Mouse (Mus musculus): ENCODE measurements at regions not wholly inside any gene's neighbourhood (a gene's known extent, or its start where the extent isn't known, plus 50 kb on each side); places are given as distances from the start of the nearest gene placed in this dataset.
"Not testable (repeated sequence)": the region's sequence is repeated elsewhere in the genome, so short reads cannot be mapped to it uniquely, and the experiment has no call there.

GRCm38 (mm10) chr5:97831421-97831820 lies 199.4 kb downstream of the Antxr2 start:
- WGBS = 87% methylated on average over 1 of the region's 1 CpGs
- H3K9ac ChIP-seq = no peak overlapping the region
- no peaks in the 10 kb centered on the region for H3K36me3 ChIP-seq
- H3K4me2 ChIP-seq = no peak overlapping the region
- no peak for ATAC-seq (ENCODE audit: low FRiP score, low read depth)
- H3K27me3 ChIP-seq = no peaks in the 10 kb centered on the region
- H3K9me3 ChIP-seq = no peaks in the 10 kb centered on the region
- H3K27ac ChIP-seq (replicated peaks) = no peak overlapping the region
- no peak overlapping the region for H3K4me3 ChIP-seq
- no peaks in the 10 kb centered on the region for H3K4me1 ChIP-seq (replicated peaks)

GRCm38 (mm10) chr5:97817485-97817884 lies 213.4 kb downstream of the Antxr2 start:
- WGBS = 79% methylated on average over 3 of the region's 3 CpGs
- no peaks in the 10 kb centered on the region for H3K4me1 ChIP-seq (replicated peaks)
- H3K4me3 ChIP-seq = no peak overlapping the region
- H3K9me3 ChIP-seq = no peaks in the 10 kb centered on the region
- no peak overlapping the region for H3K27ac ChIP-seq (replicated peaks)
- no peak for ATAC-seq (ENCODE audit: low FRiP score, low read depth)
- no peaks in the 10 kb centered on the region for H3K27me3 ChIP-seq
- H3K36me3 ChIP-seq = no peaks in the 10 kb centered on the region
- H3K9ac ChIP-seq = no peak overlapping the region
- no peak overlapping the region for H3K4me2 ChIP-seq

- Histone ChIP-seq H3K4me2 (no peak overlapping the region), H3K27ac (replicated peaks) (no peak overlapping the region), H3K9ac (no peak overlapping the region), H3K4me3 (no peak overlapping the region), H3K9me3 (no peaks in the 10 kb centered on the region), H3K36me3 (no peaks in the 10 kb centered on the region), H3K4me1 (replicated peaks) (no peaks in the 10 kb centered on the region), H3K27me3 (no peaks in the 10 kb centered on the region)
- WGBS = 90% methylated on average over 6 of the region's 6 CpGs
- ATAC-seq (ENCODE audit: low FRiP score, low read depth) = no peak
Observed at GRCm38 (mm10) chr5:97815357-97815756, 215.5 kb downstream of the Antxr2 start.

GRCm38 (mm10) chr5:97814700-97815099 lies 216.1 kb downstream of the Antxr2 start:
- Histone ChIP-seq H3K9ac (no peak overlapping the region), H3K4me1 (replicated peaks) (no peaks in the 10 kb centered on the region), H3K27me3 (no peaks in the 10 kb centered on the region), H3K4me2 (no peak overlapping the region), H3K36me3 (no peaks in the 10 kb centered on the region), H3K27ac (replicated peaks) (no peak overlapping the region), H3K9me3 (no peaks in the 10 kb centered on the region), H3K4me3 (no peak overlapping the region)
- WGBS = 97% methylated on average over 2 of the region's 2 CpGs
- no peak for ATAC-seq (ENCODE audit: low FRiP score, low read depth)

GRCm38 (mm10) chr5:97812611-97813350 lies 218.1 kb downstream of the Antxr2 start:
- H3K4me2 ChIP-seq = no peak overlapping the region
- no peaks in the 10 kb centered on the region for H3K36me3 ChIP-seq
- no peaks in the 10 kb centered on the region for H3K27me3 ChIP-seq
- no peaks in the 10 kb centered on the region for H3K9me3 ChIP-seq
- H3K4me3 ChIP-seq = no peak overlapping the region
- no peaks in the 10 kb centered on the region for H3K4me1 ChIP-seq (replicated peaks)
- H3K9ac ChIP-seq = no peak overlapping the region
- 100% methylated on average over 1 of the region's 1 CpGs for WGBS
- H3K27ac ChIP-seq (replicated peaks) = no peak overlapping the region
- no peak for ATAC-seq (ENCODE audit: low FRiP score, low read depth)

GRCm38 (mm10) chr5:97809007-97809406 lies 221.8 kb downstream of the Antxr2 start:
- WGBS = 46% methylated on average over 2 of the region's 2 CpGs
- Histone ChIP-seq H3K27me3 (no peaks in the 10 kb centered on the region), H3K4me2 (no peak overlapping the region), H3K4me3 (no peak overlapping the region), H3K36me3 (no peaks in the 10 kb centered on the region), H3K9me3 (no peaks in the 10 kb centered on the region), H3K27ac (replicated peaks) (no peak overlapping the region), H3K4me1 (replicated peaks) (no peaks in the 10 kb centered on the region), H3K9ac (no peak overlapping the region)
- ATAC-seq (ENCODE audit: low FRiP score, low read depth) = no peak

- Histone ChIP-seq H3K36me3 (no peaks in the 10 kb centered on the region), H3K9ac (no peak overlapping the region), H3K9me3 (no peaks in the 10 kb centered on the region), H3K4me3 (no peak overlapping the region), H3K27me3 (no peaks in the 10 kb centered on the region), H3K4me2 (no peak overlapping the region), H3K27ac (replicated peaks) (no peak overlapping the region), H3K4me1 (replicated peaks) (no peaks in the 10 kb centered on the region)
- 89% methylated on average over 1 of the region's 1 CpGs for WGBS
- no peak for ATAC-seq (ENCODE audit: low FRiP score, low read depth)
Observed at GRCm38 (mm10) chr5:97807171-97807570, 223.7 kb downstream of the Antxr2 start.

- H3K27me3 ChIP-seq = no peaks in the 10 kb centered on the region
- no peaks in the 10 kb centered on the region for H3K4me1 ChIP-seq (replicated peaks)
- H3K27ac ChIP-seq (replicated peaks) = no peak overlapping the region
- H3K9me3 ChIP-seq = no peaks in the 10 kb centered on the region
- H3K4me3 ChIP-seq = no peak overlapping the region
- no peak overlapping the region for H3K4me2 ChIP-seq
- ATAC-seq (ENCODE audit: low FRiP score, low read depth) = no peak
- H3K9ac ChIP-seq = no peak overlapping the region
- no peaks in the 10 kb centered on the region for H3K36me3 ChIP-seq
Observed at GRCm38 (mm10) chr5:97806754-97807153, 224.1 kb downstream of the Antxr2 start.

GRCm38 (mm10) chr5:97800017-97800416 lies 230.8 kb downstream of the Antxr2 start:
- no peaks in the 10 kb centered on the region for H3K4me1 ChIP-seq (replicated peaks)
- 20% methylated on average over 3 of the region's 3 CpGs for WGBS

GRCm38 (mm10) chr5:97788175-97788574 lies 242.7 kb downstream of the Antxr2 start:
- no peak overlapping the region for H3K9ac ChIP-seq
- H3K27ac ChIP-seq (replicated peaks) = no peak overlapping the region
- no peak overlapping the region for H3K4me2 ChIP-seq
- ATAC-seq (ENCODE audit: low FRiP score, low read depth) = no peak
- no peak overlapping the region for H3K4me3 ChIP-seq
- no peaks in the 10 kb centered on the region for H3K9me3 ChIP-seq
- H3K27me3 ChIP-seq = no peaks in the 10 kb centered on the region
- H3K36me3 ChIP-seq = no peaks in the 10 kb centered on the region
- WGBS = 78% methylated on average over 9 of the region's 9 CpGs
- H3K4me1 ChIP-seq (replicated peaks) = no peaks in the 10 kb centered on the region

More at GRCm38 (mm10) chr5:97800017-97800416, 230.8 kb downstream of the Antxr2 start:
- Histone ChIP-seq H3K9ac (no peak overlapping the region; the same call in 1 of the 2 replicates), H3K27me3 (no peaks in the 10 kb centered on the region), H3K4me3 (no peak overlapping the region), H3K9me3 (no peaks in the 10 kb centered on the region), H3K27ac (replicated peaks) (no peak overlapping the region), H3K4me2 (no peak overlapping the region), H3K36me3 (no peaks in the 10 kb centered on the region)
- ATAC-seq (ENCODE audit: low FRiP score, low read depth) = no peak

GRCm38 (mm10) chr5:97787001-97787400 lies 243.8 kb downstream of the Antxr2 start:
- no peak for ATAC-seq (ENCODE audit: low FRiP score, low read depth)
- WGBS = 86% methylated on average over 5 of the region's 5 CpGs
- H3K36me3 ChIP-seq = no peaks in the 10 kb centered on the region
- H3K27ac ChIP-seq (replicated peaks) = no peak overlapping the region
- H3K9ac ChIP-seq = no peak overlapping the region
- H3K4me2 ChIP-seq = no peak overlapping the region
- no peak overlapping the region for H3K4me3 ChIP-seq
- H3K27me3 ChIP-seq = no peaks in the 10 kb centered on the region
- no peaks in the 10 kb centered on the region for H3K9me3 ChIP-seq
- no peaks in the 10 kb centered on the region for H3K4me1 ChIP-seq (replicated peaks)

- H3K27ac ChIP-seq (replicated peaks); H3K27me3 ChIP-seq; H3K4me1 ChIP-seq (replicated peaks); H3K36me3 ChIP-seq; H3K4me2 ChIP-seq; H3K9me3 ChIP-seq; H3K9ac ChIP-seq; H3K4me3 ChIP-seq; ATAC-seq (ENCODE audit: low FRiP score, low read depth): not testable (repeated sequence)
- WGBS = 91% methylated on average over 3 of the region's 3 CpGs
Observed at GRCm38 (mm10) chr5:97775100-97775499, 255.7 kb downstream of the Antxr2 start.

- H3K4me1 ChIP-seq (replicated peaks); ATAC-seq (ENCODE audit: low FRiP score, low read depth); H3K27ac ChIP-seq (replicated peaks); H3K9ac ChIP-seq; H3K36me3 ChIP-seq; H3K4me2 ChIP-seq; H3K9me3 ChIP-seq; H3K27me3 ChIP-seq; H3K4me3 ChIP-seq: not testable (repeated sequence)
- 77% methylated on average over 4 of the region's 4 CpGs for WGBS
Observed at GRCm38 (mm10) chr5:97773451-97773850, 257.4 kb downstream of the Antxr2 start.
